ENCODE assay signal across 9 mouse cellular contexts in the genomic region with DNA sequence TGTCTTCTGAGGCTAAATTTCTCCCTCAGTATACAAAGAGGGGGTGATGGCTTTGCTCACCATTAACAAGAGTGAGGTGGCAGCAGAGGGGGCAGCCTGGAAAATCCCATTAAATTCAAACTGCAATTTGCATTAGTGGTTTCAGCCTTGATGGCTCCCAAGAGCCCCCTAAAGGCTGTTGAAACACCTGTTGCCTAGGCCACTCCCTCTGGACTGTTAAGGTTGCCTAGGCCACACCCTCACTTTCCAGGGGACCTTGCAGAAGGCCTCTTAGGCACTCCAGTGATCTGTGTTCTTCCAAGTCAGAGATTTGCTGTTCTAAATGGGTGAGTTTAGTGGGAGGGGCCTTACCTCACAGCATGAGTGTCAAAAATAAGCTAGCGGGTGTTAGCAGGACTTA.
DNase-seq lines count a peak whose midpoint lies in the region; ATAC-seq lines count a peak whose summit lies in the region.
"Had no signal": no experiment of that assay in that cellular context is flagged by ENCODE, and none has a peak within 500 bp of the region (broad histone marks: within the 10 kb centered on the region; RNA-seq: fewer than 3 reads in every experiment).

No protein-coding gene starts in this region.

- no peaks in the 10 kb centered on the region for H3K9me3 ChIP-seq in heart, embryonic 10.5 days
- H3K9me3 ChIP-seq in hindbrain, embryonic 10.5 days = no peaks in the 10 kb centered on the region
- H3K9me3 ChIP-seq in liver, embryonic 12.5 days (replicated peaks) = no peaks in the 10 kb centered on the region

- 61% methylated on average over 1 of the region's 1 CpGs for WGBS in heart, embryonic 10.5 days
- 89% methylated on average over 1 of the region's 1 CpGs for WGBS in hindbrain, embryonic 10.5 days
- WGBS in liver, embryonic 12.5 days (ENCODE audit: insufficient replicate concordance) = 72% methylated on average over 1 of the region's 1 CpGs

- ATAC-seq in liver, embryonic 12.5 days = no peak

- intact Hi-C loops in heart, postnatal 14 days (cut with DNase I) = no loop called here

- H3K36me3 ChIP-seq in heart, embryonic 10.5 days = peaks cover 8% of the 10 kb centered on the region; the same call in 1 of the 2 replicates
- peaks cover 28% of the 10 kb centered on the region for H3K36me3 ChIP-seq in hindbrain, embryonic 10.5 days
- H3K36me3 ChIP-seq in liver, embryonic 12.5 days = peaks cover 5% of the 10 kb centered on the region; the same call in 1 of the 2 replicates

- no peak overlapping the region for H3K4me2 ChIP-seq in liver, embryonic 12.5 days

- no peak overlapping the region for H3K4me3 ChIP-seq in heart, embryonic 10.5 days
- no peak overlapping the region for H3K4me3 ChIP-seq in hindbrain, embryonic 10.5 days
- H3K4me3 ChIP-seq in liver, embryonic 12.5 days = no peak overlapping the region

- no peak overlapping the region for H3K9ac ChIP-seq in liver, embryonic 12.5 days

- peaks cover 76% of the 10 kb centered on the region for H3K4me1 ChIP-seq in heart, embryonic 10.5 days
- H3K4me1 ChIP-seq in hindbrain, embryonic 10.5 days (replicated peaks) = peaks cover 97% of the 10 kb centered on the region
- peaks cover 11% of the 10 kb centered on the region for H3K4me1 ChIP-seq in liver, embryonic 12.5 days

- H3K27ac ChIP-seq in heart, embryonic 10.5 days = peak overlapping the region; percentile 38
- peak overlapping the region; percentile 94 for H3K27ac ChIP-seq in hindbrain, embryonic 10.5 days
- H3K27ac ChIP-seq in liver, embryonic 12.5 days = no peak overlapping the region
- H3K27ac ChIP-seq: macrophage had no signal

- H3K27me3 ChIP-seq in heart, embryonic 10.5 days (ENCODE audit: insufficient read depth, poor library complexity, severe bottlenecking) = no peaks in the 10 kb centered on the region
- H3K27me3 ChIP-seq in hindbrain, embryonic 10.5 days (ENCODE audit: insufficient read depth, poor library complexity, severe bottlenecking) = no peaks in the 10 kb centered on the region
- H3K27me3 ChIP-seq in liver, embryonic 12.5 days (replicated peaks) = no peaks in the 10 kb centered on the region

- DNase-seq in heart, embryonic 10.5 days (ENCODE audit: low spot score) = no peak
- DNase-seq in heart, postnatal 14 days = no peak
- DNase-seq in A20 (ENCODE audit: low read depth, low spot score) (peak; percentile 44), MN1 (ENCODE audit: low spot score) (no peak)
- no peak for DNase-seq in hindbrain, embryonic 10.5 days (ENCODE audit: low spot score)
- DNase-seq in lung, postnatal 25 days (ENCODE audit: low spot score) = peak; percentile 61
- no peak for DNase-seq in ovary, postnatal 36 days (ENCODE audit: low spot score)

Comparison
In these comparisons a context has a peak if more than half of its experiments do, and no peak if none do; other contexts are left out.
1. DNase-seq: peak in A20 (single experiment) and lung, postnatal 25 days (single experiment); none in heart, embryonic 10.5 days (single experiment), heart, postnatal 14 days (0 of 2), hindbrain, embryonic 10.5 days (single experiment), ovary, postnatal 36 days (single experiment) and MN1 (single experiment).